Mouse (Mus musculus) left cerebral cortex, adult 11 months (tissue): ENCODE measurements around the gene Olfr1354.
"Not testable (repeated sequence)": the region's sequence is repeated elsewhere in the genome, so short reads cannot be mapped to it uniquely, and the experiment has no call there.

Experiments used
- DNase-seq: peaks from one replicate; pipeline ENCODE4 v3.0.0; 2022; ENCODE audit warnings: low spot score

Gene Olfr1354

GRCm38 (mm10) chr10:78912871-78913270, at the start of gene Olfr1354:
TSS of gene Olfr1354 (plus strand) at chr10:78913171.
- DNase-seq: not testable (repeated sequence)

DNA sequence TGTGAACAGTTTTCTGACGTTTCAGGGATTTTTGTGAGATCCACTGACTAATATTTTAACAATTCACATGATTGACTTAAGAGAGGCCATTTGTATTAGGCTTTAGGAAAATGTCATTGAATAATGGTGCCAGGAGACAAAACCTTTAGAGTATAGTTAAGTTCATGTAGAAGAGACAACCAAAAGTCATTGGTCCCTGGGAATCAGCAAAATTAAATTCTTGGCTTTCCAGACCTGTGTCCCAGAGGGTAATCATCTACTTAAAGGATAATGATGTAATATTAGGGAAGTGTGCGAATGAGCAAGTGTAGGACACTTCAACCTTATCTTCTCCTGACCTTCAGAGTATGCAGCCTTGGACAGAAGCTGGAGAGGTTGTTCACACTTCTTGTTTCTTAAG, 37.7 kb upstream of the Olfr1354 start, which contains the start of gene Olfr1355:
TSS of gene Olfr1355 (plus strand) at position 301 of the 400 bp plus-strand sequence.
- no peak for DNase-seq

- not testable (repeated sequence) for DNase-seq
Observed at GRCm38 (mm10) chr10:78950336-78950735, 37.4 kb downstream of the Olfr1354 start, which contains the start of gene Olfr8. TSS of gene Olfr8 (plus strand) at chr10:78950636.

DNA sequence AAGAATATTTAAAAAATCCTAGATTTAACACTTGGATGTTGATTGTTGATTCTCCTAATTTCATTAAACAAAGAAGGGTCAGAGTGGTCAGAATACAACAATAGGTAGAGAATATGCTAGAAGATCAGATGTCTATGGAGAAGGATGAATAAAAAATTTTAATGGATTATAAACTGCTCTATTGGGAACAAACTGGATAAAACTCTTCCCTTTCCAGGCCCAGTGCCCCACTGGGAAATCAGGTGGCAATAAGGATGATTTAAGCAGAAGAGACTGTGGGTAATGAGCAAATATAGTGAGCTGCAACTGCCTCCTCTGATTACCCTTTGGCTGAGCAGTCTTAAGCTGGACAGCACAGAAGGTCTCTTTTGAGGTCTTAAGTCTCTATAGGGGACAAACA, 50.0 kb downstream of the Olfr1354 start, which contains the start of gene Olfr1353:
TSS of gene Olfr1353 (plus strand) at position 301 of the 400 bp plus-strand sequence.
- DNase-seq: not testable (repeated sequence)
